Mouse (Mus musculus) adrenal gland, adult (tissue): ENCODE results near the gene N4bp1.

Experiments
- DNase-seq, 2 experiments: peaks; one replicate each; pipeline ENCODE4 v3.0.0; 2022 to 2023; ENCODE audit warnings: low spot score in 1 of 2; ENCODE audit not compliant: inconsistent age in 2 of 2

N4bp1 gene

DNA sequence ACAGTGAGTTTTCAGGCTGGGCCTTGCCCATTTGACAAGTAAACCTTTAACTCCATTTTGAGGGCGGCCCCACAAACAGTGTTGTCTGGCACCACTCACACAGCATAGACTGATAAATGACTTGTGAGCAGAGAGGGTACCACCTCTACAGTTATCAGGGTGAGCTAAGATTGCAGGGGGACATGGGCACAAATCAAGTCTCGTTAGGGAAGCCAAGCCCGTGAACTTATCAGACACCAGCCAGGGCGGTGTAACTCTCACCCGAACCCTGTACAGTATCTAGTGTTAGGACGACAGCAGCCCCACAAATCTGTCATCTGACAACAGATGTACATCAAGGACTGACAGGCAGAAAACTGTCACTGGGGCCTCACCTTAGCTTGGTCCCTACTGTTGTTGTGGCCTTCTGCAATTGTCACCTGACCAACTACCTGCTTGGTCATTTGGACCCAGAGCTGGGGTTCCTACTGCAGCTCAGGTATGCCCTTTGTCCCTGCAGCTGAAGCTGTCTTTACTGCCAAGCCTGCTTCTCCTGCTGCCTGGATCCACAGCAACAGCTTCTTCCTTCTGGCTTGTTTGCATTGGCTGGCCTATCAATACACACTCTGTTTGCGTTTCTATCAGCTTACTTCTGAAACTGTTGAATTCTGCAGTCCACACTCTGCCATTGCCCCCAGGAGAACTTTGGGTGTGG lies 12.8 kb upstream of the N4bp1 start:
- DNase-seq: no peak

DNA sequence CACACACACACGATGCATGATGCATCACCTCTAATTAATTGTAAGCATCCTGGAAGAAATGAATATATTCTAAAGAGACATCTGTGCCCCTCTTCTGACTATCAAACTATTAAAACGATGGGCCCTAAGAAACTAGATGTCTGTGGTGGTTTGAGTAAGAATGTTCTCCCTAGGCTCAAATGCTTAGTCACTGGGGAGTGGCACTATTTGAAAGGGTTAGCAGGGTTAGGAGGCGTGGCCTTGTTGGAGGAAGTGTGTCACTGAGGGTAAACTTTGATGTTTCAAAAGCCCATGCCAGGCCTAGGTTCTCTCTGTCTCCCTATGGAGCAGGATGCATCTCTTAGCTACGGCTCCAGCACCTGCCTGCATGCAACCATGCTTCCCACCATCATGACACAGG lies 10.3 kb upstream of the N4bp1 start:
- DNase-seq: no peak

DNA sequence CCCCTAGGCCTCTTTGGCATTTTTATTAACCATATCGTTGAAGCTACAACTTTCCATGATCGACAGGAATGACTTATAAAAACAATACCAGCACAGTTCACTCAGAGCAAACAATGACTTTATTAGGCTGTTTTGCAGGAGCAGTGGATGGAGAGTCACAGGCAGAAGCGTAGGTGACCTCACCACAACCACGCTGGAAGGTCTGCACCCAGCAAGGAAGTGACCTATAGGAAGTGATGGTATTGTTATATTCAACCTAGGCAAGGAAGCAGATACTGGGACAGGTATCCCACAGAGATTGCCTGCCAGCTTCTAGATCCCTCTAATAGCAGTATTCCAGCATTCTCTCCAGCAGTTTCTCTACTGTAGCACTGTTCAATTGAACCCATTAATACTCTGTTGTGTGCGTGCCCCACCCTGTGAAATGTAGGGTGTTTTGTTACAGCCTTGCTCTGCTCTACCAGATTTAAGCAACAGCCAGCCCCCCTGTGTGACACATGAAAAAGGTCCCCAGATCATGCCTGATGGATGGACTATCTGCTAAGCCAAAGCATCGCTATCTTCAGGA lies 9.2 kb upstream of the N4bp1 start:
- DNase-seq: no peak

DNA sequence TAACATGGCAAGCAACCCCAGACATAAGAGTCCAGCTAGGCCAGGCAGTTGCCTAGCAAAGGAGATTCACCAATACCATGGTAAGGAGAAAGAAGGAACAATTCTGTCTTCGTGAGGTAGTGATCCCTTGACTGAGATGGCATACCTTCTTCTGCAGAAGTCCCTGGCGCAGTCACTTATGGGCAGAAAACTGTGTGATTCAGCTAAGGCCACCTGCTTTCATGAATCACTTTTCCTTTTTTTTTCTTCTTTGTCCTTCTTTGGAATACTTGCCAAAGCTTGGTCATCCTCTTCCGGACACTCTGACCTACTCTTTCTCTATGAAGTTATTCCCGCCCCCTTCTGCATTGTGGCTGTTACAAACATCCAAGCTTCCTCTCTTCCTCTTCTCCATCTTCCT lies 8.5 kb upstream of the N4bp1 start:
- DNase-seq: peak in 1 of 2 experiments; percentile 68

DNA sequence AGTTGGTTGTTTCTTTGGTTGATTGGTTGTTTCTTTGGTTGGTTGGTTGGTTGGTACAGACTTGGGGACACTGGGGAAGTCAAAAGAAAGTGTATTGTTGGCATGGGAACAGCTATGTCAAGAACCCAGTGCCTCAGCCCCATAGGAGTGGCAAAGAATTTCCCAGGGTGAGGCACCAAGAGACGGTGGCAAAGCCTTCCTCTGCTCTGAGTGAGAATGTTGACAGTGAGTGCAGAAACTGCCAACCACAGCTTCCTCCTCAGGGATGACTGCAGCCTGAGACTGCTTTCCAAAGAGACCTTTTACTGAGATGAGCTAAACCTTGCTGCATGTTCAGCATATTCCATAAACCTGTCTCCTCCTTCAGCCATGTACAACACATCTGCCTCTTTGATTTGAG lies 6.5 kb upstream of the N4bp1 start:
- DNase-seq: no peak

DNA sequence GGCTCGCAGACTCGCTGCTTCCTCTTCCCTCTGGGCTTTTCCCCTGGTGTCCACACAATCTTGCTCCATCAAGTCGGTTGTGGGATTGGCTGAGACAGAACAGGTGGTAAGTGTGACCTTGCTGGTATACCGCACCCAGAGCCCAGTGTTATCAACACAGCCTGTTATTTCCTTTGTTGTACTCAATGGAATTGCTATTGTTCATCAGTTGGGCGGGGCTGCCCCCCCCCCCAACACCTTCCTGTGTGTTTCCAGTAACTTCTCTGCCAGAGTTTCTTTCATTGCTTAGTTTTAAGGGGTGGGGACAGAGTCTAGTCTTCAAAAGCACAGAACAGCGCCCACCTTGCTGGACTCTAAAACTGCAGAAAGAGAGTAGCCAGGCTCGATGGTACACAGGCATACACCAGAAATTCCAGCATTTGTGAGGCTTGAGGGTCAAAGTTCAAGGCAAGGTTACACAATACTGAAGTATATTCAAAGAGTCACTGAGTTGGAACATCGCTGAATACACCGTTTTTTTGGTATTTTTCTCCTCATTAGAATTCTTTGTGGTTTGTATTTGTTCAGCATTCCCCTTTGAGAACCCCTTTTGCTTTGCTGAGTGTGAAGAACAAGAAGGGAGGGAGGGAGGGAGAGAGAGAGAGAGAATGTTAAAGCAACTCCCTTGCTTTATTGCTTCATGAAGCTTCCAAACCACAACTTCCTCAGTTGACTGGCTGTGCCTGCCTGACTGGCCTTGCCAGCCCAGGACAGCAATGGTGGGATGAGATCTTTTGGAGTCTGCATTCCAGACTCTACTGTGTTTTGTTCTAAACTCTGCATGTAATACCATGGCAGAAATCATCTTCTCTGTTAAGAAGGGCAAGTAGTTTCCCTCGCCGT lies 3.2 kb upstream of the N4bp1 start:
- peak; percentile 35 to 69 for DNase-seq

DNA sequence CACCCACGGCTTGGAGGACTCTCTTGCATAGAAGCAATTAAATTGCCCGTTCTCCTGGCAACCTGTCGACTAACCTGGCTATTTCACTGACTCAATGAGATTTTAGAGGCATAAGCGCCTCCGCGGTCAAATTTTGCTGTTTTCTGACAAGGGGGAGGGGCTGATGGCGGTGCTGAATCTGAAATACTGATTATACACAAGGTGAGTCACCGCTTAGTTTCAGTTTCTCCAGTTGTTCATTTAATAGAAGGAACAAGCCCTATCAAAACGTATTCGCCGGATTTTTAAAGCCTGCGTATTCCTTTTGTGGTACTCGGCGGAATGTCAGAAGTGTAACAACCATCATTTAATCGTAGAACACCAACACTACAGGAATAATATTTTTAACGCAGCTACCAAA lies 991 bp downstream of the N4bp1 start:
- peak; percentile 58 to 89 for DNase-seq

DNA sequence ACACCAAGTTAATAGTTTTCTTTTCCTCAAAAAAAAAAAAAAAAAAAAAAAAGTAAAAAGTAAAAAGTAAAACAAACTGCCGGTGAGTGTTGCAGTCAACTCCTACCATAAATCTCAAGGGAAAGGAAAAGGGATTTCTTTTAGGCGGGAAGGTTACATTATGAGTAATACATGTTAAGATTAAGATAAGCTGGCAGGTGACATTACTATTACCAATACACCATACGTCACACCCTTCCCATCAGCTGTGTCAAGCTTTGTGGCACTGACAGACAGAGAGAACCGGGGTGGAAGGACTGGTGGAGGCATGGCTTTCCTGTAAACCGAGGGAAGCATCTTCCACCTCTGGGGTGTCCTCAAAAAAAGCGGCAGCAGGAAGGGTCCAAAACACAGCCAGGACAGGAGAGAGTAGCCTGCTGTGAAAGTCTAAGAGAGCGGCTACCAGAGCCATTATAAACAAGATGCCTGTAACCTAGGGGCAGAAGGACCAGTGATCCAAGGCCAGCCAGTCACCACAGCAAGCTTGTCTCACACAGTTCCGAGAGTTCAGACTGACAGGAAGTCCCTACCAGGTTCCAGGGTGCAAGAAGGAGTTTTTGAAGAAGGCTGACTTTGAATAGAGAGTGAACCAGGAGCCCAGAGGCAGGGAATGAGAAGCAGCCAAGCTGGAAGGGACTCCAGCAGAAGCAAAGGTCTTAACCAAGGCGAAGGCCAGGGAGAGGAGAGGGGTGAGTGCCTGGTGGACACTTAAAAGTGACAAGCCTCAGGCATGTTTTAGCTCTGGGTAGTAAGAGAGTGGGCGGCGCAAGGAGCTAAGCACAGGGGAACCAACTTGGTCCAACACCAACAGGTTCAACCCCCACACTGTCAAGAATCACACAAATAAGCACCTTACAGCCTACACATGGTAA lies 2.2 kb downstream of the N4bp1 start:
- DNase-seq: peak in 1 of 2 experiments; percentile 74

DNA sequence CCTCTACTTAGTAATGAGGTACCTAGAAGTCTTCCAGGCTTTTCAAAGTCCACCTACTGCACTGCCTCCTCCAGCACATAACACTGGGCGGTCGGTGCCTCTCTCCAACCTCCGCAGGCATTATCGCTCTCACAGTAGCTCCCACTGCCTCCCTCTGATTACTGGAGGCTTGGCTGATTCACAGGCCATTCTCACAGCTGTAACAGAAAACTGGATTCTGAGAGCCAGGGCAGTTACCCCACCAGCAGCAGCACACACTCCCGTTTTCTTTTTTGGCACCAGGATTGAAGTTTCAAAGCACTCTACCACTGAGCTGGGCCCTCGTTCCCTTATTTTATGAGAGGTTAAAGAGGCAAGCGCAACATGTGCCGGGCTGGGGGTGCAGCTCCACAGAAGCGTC lies 3.1 kb downstream of the N4bp1 start:
- DNase-seq: peak in 1 of 2 experiments; percentile 84

DNA sequence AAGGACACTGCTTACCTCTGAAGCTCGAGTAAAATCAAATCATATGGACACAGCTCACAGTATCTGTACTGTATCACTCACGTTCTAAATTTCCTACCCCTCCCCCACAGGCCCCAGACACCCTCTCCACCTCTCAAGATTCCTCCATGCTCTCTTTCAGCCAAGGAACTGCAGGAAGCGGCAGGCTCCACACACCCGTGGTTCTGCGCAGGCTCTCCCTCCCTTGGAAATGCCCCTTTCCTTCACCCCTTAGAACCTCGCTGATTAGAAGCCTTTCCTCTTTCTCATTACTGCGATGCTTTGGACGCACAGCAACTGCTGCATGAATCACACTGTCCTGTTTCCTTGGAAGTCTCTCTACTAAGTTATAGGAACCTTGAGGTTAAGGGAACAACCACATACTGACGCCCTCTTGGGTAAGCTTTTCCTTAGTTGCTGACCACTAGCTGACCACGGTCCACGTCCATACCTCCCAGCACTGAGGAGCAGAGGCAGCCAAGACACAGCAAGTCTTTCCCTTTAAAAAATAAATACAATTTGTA lies 3.9 kb downstream of the N4bp1 start:
- peak in 1 of 2 experiments; percentile 77 for DNase-seq

DNA sequence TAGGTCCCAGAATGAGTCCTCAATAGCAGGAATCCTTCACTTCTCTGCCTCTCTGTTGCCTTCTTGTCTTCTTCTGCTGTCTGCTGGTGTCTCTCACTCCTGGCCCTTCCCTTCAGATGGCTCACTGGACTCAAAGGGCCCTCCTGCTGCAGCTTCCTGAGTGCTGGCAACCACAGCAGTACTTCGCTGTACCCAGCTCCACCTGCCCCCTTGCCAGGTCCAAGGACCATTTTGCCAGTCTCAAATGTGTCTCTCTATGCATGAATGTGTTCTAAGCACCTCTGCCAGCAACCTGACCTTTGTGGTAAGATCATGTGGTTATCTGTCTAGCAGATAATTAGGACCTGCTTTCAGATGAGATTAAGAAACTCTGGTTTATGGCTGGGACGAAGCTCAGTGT lies 8.2 kb downstream of the N4bp1 start:
- DNase-seq: peak in 1 of 2 experiments; percentile 51

DNA sequence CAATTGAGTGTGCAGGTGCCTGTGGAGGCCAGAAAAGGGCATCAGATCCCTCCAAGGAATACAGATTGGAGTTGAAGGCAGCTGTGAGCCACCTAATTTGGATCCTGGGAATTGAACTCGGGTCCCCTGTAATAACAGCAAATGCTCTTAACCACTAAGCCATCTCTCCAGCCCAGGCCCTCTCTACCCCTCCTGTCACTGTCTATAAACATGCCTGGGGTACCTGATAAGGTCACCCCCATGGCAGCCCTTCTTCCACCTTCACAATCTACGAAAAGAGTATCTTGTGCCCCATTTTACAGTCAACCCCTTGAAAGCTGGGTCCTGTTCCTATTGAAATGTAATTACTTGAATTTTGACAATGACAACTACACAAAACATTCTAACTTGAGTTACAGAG lies 11.0 kb downstream of the N4bp1 start:
- DNase-seq: no peak

DNA sequence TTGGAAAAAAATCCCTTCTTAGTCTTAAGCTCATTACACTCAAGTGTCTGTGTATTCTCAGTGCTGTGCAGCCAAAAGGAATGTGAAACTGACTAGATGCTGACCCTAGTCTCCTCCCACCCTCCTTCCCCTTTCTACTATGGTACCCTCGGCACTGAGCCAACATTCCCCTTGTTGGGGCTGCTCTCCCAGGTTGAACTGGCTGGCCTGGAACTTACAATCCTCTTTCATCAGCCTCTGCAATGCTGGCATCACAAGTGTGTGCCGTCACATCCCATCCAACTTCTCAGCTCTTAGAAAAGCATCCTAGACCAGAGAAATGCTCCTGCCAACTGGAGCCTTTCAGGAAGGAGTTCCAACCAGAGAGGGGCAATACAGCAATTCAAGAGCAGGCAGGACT lies 11.9 kb downstream of the N4bp1 start:
- DNase-seq: peak in 1 of 2 experiments; percentile 55

DNA sequence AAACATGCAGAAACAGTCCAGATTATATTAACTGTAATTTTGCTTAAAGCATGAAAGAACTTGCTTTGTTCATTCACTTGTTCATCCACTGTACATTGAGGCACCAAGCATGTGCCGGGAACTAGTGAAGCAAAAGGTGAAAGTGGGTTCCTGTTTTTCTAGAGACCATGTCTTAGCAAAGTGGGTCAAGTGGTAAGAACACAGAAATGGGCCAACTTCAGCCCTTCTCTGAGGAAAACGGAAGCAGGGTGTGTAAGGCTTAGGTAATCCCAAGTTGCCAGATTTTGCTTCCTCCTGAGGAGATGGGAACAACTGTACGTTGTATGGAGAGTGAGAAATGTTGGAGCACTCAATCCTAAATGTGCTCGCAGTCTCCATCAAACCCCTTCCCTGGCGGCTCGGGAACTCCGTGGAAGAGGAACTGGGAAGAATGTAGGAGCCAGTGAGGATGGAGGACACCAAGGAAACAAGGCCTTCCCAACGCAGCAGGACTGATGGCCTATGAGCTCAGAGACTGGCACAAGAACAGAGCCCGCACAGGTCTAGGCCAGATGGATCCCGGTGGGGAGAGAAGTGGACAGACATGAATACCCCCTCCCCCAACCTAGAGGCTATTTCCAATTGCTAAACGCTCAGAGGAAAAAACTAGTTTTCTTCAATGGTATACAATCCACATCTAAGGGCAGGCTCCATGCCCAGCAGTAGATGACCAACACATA lies 12.8 kb downstream of the N4bp1 start:
- peak in 1 of 2 experiments; percentile 36 for DNase-seq

DNA sequence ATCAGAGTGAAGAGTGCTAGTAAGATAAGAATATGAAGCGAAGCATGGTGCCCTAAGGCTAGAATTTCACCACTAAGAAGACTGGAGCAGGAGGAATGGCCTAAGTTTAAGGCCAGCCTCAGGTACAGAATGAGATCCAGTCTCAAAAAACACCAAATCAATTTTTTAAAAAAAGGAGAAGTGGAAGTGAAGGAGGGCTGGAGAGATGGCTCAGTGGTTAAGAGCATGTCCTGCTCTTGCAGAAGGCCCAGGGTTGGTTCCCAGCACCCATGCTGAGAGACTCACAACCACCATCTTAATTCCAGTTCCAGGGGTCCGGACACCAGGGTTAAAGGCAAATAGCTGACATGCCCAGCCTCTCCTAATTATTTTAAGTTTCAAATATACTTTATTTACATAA lies 13.6 kb downstream of the N4bp1 start:
- DNase-seq: peak in 1 of 2 experiments; percentile 20

DNA sequence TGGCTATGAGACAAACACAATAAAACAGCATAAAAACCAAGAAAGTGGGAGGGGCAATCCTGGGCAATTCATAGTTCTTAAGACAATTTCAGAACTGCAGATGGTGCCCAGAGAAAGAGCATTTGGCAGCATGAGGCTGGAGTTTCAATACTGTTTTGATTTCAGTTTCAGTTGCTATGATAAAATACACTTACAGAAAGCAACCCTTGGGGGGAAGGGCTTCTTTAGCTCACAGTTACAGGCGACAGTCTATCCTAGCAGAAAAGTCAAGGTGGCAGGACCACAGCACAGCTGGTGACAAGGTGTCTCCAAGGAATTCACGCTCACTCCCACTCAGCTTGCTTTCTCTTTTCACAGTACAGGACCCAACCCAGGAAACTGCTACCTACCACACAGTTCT lies 14.3 kb downstream of the N4bp1 start:
- DNase-seq: peak in 1 of 2 experiments; percentile 43

DNA sequence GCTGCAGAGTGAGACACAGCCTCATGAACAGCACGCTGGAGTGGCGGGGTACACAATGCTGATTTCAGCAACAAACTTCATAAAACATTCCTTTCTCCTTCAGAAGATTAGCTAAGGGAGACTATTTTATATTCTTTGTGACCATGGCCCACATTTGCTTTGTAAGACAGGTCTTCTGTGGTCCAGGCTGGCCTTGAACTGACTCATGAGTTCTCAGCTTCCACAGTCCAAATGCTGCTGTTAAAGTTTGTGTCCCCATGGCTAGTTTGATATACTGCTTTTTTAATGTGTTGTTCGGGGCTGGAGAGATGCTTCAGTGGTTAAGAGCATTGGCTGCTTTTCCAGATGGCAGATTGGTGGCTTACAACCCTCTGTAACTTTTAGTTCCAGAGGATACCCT lies 17.0 kb downstream of the N4bp1 start:
- peak; percentile 69 to 82 for DNase-seq

DNA sequence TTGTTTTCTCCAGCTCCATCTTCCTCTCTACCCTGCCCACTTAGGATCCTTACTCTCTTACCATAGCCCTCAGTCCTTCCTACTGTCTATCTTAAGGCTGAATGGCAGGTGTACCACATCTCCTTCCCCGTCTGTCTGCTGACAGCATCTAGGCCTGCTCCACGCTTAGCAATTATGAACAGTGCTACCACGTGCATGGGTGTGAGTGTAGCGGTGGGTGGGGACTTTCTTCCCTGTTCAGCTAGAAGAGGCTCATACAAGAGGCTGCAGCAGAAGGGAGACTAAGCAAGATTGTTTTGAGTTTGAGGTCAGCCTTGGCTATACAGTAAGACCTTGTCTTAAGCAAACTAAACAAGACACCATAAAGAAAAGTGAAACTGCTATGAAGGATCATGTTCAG lies 20.3 kb downstream of the N4bp1 start:
- no peak for DNase-seq

DNA sequence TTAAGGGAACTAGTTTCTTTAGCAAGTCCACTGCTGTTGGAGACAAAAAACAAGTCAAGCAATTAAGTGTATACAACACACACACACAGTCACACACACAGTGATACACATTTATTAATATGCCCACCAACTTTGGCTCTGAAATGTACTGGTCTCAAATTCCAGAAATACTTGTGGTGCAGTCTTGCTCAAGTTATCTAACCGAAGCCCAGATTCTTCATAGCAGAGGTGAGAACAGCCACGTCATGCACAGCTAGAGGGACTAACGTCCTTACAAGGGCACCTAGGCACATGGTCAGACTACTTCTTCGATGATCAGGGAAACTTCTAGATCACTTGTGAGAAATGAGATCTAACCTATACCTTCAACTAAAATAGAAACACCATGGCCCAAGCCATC lies 22.2 kb downstream of the N4bp1 start:
- no peak for DNase-seq
